Mouse (Mus musculus): ENCODE data around the gene Lipk.

DNA sequence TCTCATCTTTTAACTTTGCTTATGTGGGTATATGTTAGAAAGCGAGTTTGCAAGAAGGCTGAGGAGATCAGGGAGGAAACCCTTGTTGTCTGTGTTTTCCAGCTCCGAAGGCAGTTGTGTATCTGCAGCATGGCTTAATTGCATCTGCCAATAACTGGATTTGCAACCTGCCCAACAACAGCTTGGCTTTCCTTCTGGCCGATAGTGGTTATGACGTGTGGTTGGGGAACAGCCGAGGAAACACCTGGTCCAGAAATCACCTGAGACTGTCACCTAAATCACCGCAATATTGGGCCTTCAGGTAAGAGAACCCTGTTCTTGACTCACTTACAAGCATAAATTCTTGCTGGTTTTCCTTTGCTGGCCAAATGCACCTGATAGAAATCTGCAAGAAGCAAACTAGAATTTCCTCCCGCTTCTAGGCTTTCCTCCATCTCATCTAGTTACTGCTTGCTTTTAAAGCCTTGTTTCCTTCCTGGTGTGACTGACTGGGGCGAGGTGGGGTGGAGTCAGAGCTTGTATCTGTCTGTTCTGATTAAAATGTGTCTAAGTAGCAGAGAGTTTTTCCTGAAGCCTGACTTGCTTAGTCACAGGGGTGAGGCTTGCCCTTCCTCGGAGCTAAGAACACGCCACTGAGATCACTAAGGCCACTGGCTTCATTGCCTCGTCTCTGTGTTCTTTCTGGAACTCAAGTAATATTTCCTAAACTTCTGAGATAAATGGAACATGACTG lies 13.5 kb downstream of the Lipk start:
- TF ChIP-seq CTCF (IDR thresholded peaks at IDR 0.05; ENCODE audit: control insufficient read depth, insufficient read depth, insufficient replicate concordance, low read depth, low read length) (no peak), POLR2A (IDR thresholded peaks at IDR 0.05; ENCODE audit: control insufficient read depth, low read depth, low read length) (no peak)

Measured in testis, adult 2 months (tissue).